Mouse (Mus musculus) stomach, postnatal 0 days (tissue): ENCODE data around the gene Zfp982. TPM values are rescaled to one million over a fixed set of nuclear protein-coding genes. Genes with fewer than 3 reads are reported as not detected.
"Not testable (repeated sequence)": the region's sequence is repeated elsewhere in the genome, so short reads cannot be mapped to it uniquely, and the experiment has no call there.

ENCODE experiments used
- ATAC-seq: fragments of 200-750 bp; cut with Nextera tagmentation; 2 replicates; pipeline ENCODE4 v1.8.0; 2017; ENCODE audit not compliant: low FRiP score, low TSS enrichment
- DNase-seq: peaks from one replicate; pipeline ENCODE4 v3.0.0-alpha.2; 2016; ENCODE audit warnings: low spot score
- H3K27ac ChIP-seq: fragments of 300-500 bp; sonication (generic); replicated peaks from 2 replicates; pipeline ENCODE4 v1.5.1; 2014; ENCODE audit warnings: mild to moderate bottlenecking, control low read depth
- H3K27me3 ChIP-seq: fragments of 300-500 bp; sonication (generic); 2 replicates; pipeline ENCODE4 v1.6.1; 2014; ENCODE audit warnings: low read length; ENCODE audit not compliant: control insufficient read depth, insufficient read depth
- H3K36me3 ChIP-seq: fragments of 300-500 bp; sonication (generic); 2 replicates; pipeline ENCODE4 v1.6.1; 2014; ENCODE audit warnings: low read length, mixed read lengths; ENCODE audit not compliant: control insufficient read depth, insufficient read depth
- H3K4me1 ChIP-seq: fragments of 300-500 bp; sonication (generic); replicated peaks from 2 replicates; pipeline ENCODE4 v1.6.1; 2014; ENCODE audit warnings: antibody characterized with exemption; ENCODE audit not compliant: control insufficient read depth, insufficient read depth
- H3K4me2 ChIP-seq: fragments of 300-500 bp; sonication (generic); replicated peaks from 2 replicates; pipeline ENCODE4 v1.6.1; 2014; ENCODE audit warnings: low read depth, mild to moderate bottlenecking, control low read depth, moderate library complexity
- H3K4me3 ChIP-seq: fragments of 300-500 bp; sonication (generic); 2 replicates; pipeline ENCODE4 v1.5.1; 2014; ENCODE audit warnings: low read depth, low read length, control low read depth
- H3K9ac ChIP-seq: fragments of 300-500 bp; sonication (generic); 2 replicates; pipeline ENCODE4 v1.6.1; 2014; ENCODE audit warnings: mild to moderate bottlenecking, low read length, control low read depth, mixed read lengths
- H3K9me3 ChIP-seq: fragments of 300-500 bp; sonication (generic); 2 replicates; pipeline ENCODE4 v1.6.1; 2016; ENCODE audit warnings: low read length; ENCODE audit not compliant: control insufficient read depth
- CTCF ChIP-seq: IDR thresholded peaks from 2 replicates; pipeline ENCODE4 v1.5.1; 2016; ENCODE audit warnings: antibody characterized with exemption, low read depth, mild to moderate bottlenecking, moderate library complexity
- EP300 ChIP-seq: optimal IDR thresholded peaks from 2 replicates; pipeline ENCODE3; 2016; ENCODE audit warnings: antibody characterized with exemption
- WGBS: fragments of 180-500 bp; shearing (Covaris S2); extraction: QIAGEN DNeasy Blood & Tissue Kit; methylation state at CpG from one replicate; pipeline ENCODE4 v1.1.7; 2014; 5-methylcytosine and 5-hydroxymethylcytosine counted together
- polyA plus RNA-seq: library from polyadenylated mRNA; unstranded; fragments of >200 nt; fragmentation: Nextera tagmentation; extraction: Ambion mirVana; gene quantifications from 2 replicates; pipeline ENCODE4 v1.2.1, GENCODE M21; 2015

Gene Zfp982
- polyA plus RNA-seq = 1.2 and 1.6 TPM in 2 replicates

GRCm38 (mm10) chr4:147492117-147492516 lies at the start of gene Zfp982:
Gene Zfp982 (plus strand): TSS chr4:147492417.
- not testable (repeated sequence) for H3K4me1 ChIP-seq, H3K9ac ChIP-seq, H3K36me3 ChIP-seq, H3K4me3 ChIP-seq, H3K27me3 ChIP-seq, DNase-seq, H3K4me2 ChIP-seq, ATAC-seq, H3K9me3 ChIP-seq, H3K27ac ChIP-seq
- 82% methylated on average over 7 of the region's 7 CpGs for WGBS

GRCm38 (mm10) chr4:147442649-147443553 lies 49.3 kb upstream of the Zfp982 start:
- DNase-seq (peak; percentile 61), ATAC-seq (peak; percentile 92)
- 9% methylated on average over 52 of the region's 52 CpGs for WGBS
- H3K36me3 ChIP-seq, H3K27me3 ChIP-seq, H3K9me3 ChIP-seq, H3K4me1 ChIP-seq: not testable (repeated sequence)
- peak overlapping the region; percentile 78 for H3K9ac ChIP-seq
- H3K4me3 ChIP-seq = peak overlapping the region; percentile 48
- H3K27ac ChIP-seq = peak overlapping the region; percentile 56
- peak overlapping the region; percentile 87 for H3K4me2 ChIP-seq

- H3K27me3 ChIP-seq, H3K36me3 ChIP-seq, H3K4me1 ChIP-seq, DNase-seq, ATAC-seq, H3K9me3 ChIP-seq: not testable (repeated sequence)
- H3K4me3 ChIP-seq = peak overlapping the region; percentile 48
- peak overlapping the region; percentile 78 for H3K9ac ChIP-seq
- peak overlapping the region; percentile 56; the same call in 1 of the 2 replicates for H3K27ac ChIP-seq
- peak overlapping the region; percentile 87 for H3K4me2 ChIP-seq
- WGBS = 36% methylated on average over 8 of the region's 8 CpGs
Observed at GRCm38 (mm10) chr4:147443554-147443927, 48.7 kb upstream of the Zfp982 start.

GRCm38 (mm10) chr4:147445371-147445770 lies 46.8 kb upstream of the Zfp982 start:
- not testable (repeated sequence) for H3K9me3 ChIP-seq, ATAC-seq, H3K4me3 ChIP-seq, H3K27ac ChIP-seq, H3K4me1 ChIP-seq, H3K4me2 ChIP-seq, H3K36me3 ChIP-seq, DNase-seq, H3K9ac ChIP-seq, H3K27me3 ChIP-seq

- H3K27ac ChIP-seq = no peak overlapping the region
- H3K27me3 ChIP-seq = no peaks in the 10 kb centered on the region
- H3K4me2 ChIP-seq = no peak overlapping the region
- no peak for DNase-seq
- no peak overlapping the region for H3K9ac ChIP-seq
- H3K9me3 ChIP-seq = 0 out of 2 replicates have a peak, but pooled peaks cover 4% of the 10 kb centered on the region
- no peaks in the 10 kb centered on the region for H3K36me3 ChIP-seq
- ATAC-seq = no peak
- TF ChIP-seq CTCF (no peak), EP300 (no peak)
- 60% methylated on average over 2 of the region's 2 CpGs for WGBS
- H3K4me1 ChIP-seq = no peaks in the 10 kb centered on the region
- H3K4me3 ChIP-seq = no peak overlapping the region
Observed at GRCm38 (mm10) chr4:147448358-147448757, 43.9 kb upstream of the Zfp982 start.

GRCm38 (mm10) chr4:147449099-147449581 lies 43.1 kb upstream of the Zfp982 start:
- Histone ChIP-seq H3K36me3 (no peaks in the 10 kb centered on the region), H3K27ac (no peak overlapping the region), H3K4me1 (no peaks in the 10 kb centered on the region), H3K4me2 (peak overlapping the region; percentile 35), H3K9me3 (0 out of 2 replicates have a peak, but pooled peaks cover 4% of the 10 kb centered on the region), H3K4me3 (no peak overlapping the region), H3K9ac (no peak overlapping the region), H3K27me3 (no peaks in the 10 kb centered on the region)
- TF ChIP-seq EP300 = no peak
- TF ChIP-seq CTCF = no peak
- ATAC-seq (no peak), DNase-seq (no peak)
- WGBS = 36% methylated on average over 13 of the region's 13 CpGs

- not testable (repeated sequence) for H3K4me3 ChIP-seq, H3K9me3 ChIP-seq, DNase-seq, ATAC-seq, H3K9ac ChIP-seq, H3K27me3 ChIP-seq, H3K4me1 ChIP-seq, H3K36me3 ChIP-seq, H3K27ac ChIP-seq, H3K4me2 ChIP-seq
- 77% methylated on average over 2 of the region's 2 CpGs for WGBS
Observed at GRCm38 (mm10) chr4:147449986-147450385, 42.2 kb upstream of the Zfp982 start.

GRCm38 (mm10) chr4:147467207-147467606 lies 25.0 kb upstream of the Zfp982 start:
- H3K27me3 ChIP-seq, H3K27ac ChIP-seq, H3K36me3 ChIP-seq, DNase-seq, H3K4me1 ChIP-seq, H3K4me2 ChIP-seq, H3K9me3 ChIP-seq, H3K4me3 ChIP-seq, H3K9ac ChIP-seq, ATAC-seq: not testable (repeated sequence)
- WGBS = 86% methylated on average over 7 of the region's 7 CpGs
